Mouse (Mus musculus) gastrocnemius, postnatal 36 days (tissue): ENCODE measurements around the gene Dab1. TPM values are rescaled to one million over a fixed set of nuclear protein-coding genes. Genes with fewer than 3 reads are reported as not detected.

Experiments used
- DNase-seq, 2 experiments: peaks; one replicate each; pipeline ENCODE4 v3.0.0; 2022
- intact Hi-C: fragments of 180-260 bp; cut with DNase I; formaldehyde crosslinking; loops from one replicate; pipeline ENCODE4 v1.15.1; 2025
- long read RNA-seq, 2 experiments: library from polyadenylated mRNA; stranded (forward); transcript quantifications; one replicate each; pipeline ENCODE4 v2.0.0; 2021
- total RNA-seq, 2 experiments: library from RNA; stranded (reverse); gene quantifications; 2 replicates each; pipeline ENCODE4 v1.2.3; 2021

Gene Dab1
- under 1 TPM in 1 of 2 experiments, not detected in 1; 0.05 TPM for total RNA-seq
- long read RNA-seq, experiment 1, result 0 reads
- long read RNA-seq, experiment 2, result 0 reads

DNA sequence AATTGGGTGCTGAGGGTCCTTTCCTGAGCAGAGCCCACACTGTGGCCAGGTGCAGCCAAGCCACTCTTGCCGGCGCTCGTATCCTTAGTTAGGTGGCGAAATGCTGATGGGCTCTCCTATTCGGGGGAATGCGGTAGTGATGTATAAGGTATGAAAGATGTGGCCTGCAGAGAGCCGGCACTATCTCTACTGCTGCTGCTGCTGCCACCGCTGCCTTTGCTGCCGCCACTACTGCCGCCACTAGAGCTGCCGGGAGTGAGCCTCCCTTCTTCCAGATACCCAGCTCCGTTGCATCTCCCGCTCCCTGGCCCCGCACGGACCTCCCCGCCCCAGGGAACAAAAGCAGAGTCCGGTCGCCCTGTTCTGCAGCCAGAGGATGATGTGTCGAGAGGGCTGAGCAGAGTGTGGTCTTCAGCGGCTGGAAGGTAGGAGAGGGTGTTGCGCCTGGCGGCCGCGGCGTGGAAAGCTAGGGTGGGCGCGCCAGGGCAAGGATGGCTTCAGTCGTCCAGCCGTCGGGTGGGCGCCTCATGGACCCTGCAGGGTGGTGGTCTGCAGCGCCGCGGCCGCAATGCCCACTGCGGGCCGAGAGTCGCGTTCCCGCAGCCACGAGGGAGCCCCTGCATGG, at the start of gene Dab1:
Dab1 (plus strand) TSS at position 39 of the 625 bp plus-strand sequence.
- intact Hi-C loops, result no loop called here
- DNase-seq, result no peak

DNA sequence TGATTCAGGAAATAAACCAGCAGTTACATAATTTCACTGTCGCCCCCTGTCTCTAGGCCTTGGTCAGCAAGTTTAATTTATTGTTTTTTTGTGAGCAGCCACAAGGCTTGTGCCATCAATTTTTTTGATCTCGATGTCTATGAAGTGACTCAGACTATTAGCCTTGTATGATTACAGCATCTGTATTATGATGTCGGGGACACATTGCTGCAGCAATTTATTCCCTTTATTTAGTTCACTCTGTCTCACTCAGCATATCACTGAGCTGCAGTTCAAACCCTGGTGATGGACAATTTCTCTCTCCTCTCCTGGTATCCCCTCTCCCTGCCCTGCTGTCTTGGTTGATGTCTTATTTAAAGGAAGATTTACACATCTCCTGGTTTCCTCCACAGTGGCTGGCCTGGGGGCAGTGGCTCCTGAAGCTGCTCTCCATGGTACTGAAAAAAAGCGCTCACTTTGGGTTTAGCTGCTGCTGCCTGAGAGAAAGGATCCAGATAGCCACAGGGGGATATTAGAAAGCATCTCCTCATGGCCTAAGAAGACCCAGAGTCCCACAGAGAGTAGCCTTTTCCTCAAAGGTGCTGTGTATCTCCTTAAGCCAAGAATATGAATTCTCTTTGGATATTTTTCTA, 47.3 kb upstream of the Dab1 start:
- intact Hi-C loops, result no loop called here
- no peak for DNase-seq

DNA sequence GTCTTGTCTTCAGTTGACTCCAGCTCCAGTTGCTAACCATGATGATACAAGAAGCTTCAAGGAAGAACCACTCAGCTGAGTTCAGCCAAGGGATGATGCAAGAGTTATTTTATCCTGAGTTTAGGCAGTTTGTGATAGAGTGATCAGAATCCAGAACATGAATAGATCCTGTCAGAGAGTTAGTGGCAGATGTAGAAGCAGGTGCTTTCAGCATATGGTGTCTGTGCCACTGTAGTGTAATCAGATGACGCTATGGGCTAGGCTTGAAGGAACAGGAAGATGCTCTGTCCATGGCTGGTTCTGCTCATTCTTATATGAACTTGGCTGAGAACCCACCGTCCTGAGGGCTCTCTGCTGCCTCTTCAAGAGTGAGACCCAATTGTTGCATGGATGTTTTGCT, 43.6 kb upstream of the Dab1 start:
- intact Hi-C loops, result no loop called here
- DNase-seq, result no peak

DNA sequence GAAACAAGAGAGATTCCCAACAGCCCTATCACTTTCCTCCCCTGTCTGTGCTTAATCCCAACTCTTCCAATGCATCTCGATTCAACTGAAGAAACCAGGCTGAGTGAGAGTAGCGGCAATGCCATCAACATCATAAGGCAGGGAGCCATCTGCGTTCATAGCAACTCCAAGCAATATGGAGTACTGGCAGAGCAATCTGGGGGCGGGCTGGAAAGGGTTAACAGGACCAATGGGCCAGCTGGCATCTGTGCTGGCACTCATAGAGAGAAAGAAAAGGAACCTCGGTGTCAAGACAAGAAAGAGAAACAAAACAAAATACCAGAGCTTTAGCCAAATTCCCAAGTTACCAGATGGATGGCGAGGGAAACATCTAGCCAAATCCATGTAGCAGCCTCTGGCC, 42.9 kb upstream of the Dab1 start:
- no peak for DNase-seq
- intact Hi-C loops, result no loop called here

DNA sequence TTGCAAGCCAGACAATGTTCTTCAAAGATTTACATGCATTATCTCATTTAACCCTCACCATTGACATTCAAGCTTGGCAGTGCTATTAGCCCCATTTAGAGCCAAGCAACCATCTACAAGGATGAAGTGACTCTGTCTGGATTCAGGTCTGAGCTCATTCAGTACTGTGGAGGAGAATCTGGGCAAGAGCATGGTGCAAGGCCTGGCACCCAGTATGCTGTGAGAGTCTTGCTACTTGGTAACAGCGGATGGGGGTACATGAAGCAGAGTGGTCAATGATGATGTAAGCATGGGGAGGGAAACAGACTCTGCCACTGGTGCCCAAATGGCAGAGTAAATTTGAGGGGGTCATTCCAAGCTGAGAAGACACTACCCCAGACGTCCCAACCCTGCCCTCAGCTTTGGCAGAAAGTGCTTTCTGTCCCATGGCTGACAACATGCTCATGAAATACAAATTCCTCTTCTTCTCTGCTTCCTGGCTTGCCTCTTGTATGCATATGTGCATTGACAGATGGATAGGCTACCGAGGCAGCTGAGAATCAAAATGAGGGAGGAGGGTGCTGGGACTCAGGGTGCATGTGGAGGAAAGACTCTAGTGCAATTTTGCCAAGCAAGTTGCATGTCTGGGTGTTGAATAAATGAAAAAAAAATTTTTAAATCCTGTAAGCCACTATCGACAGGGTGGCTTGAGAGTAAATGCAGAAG, 41.9 kb upstream of the Dab1 start:
- intact Hi-C loops, result no loop called here
- DNase-seq, result no peak

DNA sequence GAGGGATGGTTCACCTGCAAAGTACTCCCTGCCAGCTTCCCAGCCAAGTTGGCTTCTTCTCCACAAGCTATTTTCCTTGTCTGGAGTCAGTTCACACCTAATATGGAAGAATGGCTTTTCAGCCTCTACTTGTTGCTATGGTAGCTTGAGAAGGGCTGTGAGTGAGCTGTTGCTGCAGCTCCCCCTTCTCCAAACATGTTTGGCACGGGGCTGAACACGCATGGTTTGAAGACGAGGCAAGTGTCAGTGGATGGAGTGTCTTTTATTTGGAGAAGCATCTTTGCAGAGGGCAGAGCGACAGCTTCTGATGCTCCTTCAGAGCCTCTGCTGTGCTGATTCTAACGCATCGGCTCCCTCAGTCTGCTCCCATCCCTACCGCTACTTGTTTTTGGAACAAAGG, 41.3 kb upstream of the Dab1 start:
- intact Hi-C loops, result no loop called here
- DNase-seq, result no peak

DNA sequence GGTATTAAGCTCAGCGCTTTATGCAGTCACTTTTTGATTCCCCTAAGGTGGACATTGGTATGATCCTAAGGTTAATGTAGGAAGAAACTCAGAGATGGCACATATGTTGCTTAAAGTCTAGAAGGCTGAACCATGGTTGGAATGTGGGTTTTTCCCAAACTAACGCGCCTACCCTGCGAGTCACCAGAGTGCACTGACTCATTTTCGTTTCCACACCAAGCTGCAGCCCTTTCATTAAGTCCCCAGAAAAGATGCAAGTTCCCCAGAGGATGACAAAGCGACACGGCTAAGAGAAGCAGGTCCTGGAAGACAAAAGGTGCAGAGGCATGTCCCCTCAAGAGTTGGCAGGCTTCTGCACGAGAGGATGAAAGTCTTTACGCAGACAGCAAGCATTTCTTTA, 39.1 kb upstream of the Dab1 start:
- intact Hi-C loops, result no loop called here

DNA sequence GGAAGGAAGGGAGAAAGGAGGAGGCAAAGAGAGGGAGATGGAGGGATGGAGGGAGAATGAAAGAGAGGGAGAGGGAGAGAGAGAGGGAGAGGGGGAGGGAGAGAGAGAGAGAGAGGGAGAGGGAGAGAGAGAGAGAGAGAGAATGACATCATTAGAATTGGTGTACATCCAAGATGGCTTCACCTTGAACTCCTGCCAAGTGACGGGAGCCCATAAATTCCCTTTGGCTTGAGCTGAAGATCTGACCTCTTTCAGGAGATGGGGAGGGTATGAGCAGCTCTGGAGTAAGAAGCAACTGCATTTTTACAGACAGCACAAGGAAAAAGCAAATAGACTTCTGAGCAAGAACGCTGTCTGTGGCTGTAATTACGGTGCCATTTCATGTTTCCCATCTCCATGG, 4.1 kb upstream of the Dab1 start:
- no peak for DNase-seq
- intact Hi-C loops, result no loop called here

More for the DNA sequence above, 39.1 kb upstream of the Dab1 start:
- DNase-seq, result no peak

DNA sequence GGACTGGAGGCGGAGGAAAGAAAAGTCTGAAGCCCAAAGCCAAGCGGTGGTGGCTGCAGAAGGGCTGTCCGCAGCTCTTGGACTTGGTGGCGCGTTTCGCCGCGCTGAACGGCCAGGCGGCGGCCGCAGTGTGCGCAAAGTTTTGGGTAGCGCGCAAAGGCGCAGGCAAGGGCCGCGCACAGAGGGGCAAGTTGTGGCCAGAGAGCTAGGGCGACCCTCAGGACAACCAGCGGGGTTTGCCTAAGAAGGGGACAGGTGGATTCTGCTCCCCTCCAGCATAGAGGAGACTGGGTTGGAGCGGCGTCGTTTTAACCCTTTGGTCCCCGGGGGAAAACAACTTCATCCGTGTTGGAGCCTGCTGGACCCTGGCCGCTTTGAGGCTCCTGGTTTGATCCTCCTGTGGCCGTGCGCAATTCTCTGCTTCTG, 800 bp downstream of the Dab1 start:
- intact Hi-C loops, result no loop called here

DNA sequence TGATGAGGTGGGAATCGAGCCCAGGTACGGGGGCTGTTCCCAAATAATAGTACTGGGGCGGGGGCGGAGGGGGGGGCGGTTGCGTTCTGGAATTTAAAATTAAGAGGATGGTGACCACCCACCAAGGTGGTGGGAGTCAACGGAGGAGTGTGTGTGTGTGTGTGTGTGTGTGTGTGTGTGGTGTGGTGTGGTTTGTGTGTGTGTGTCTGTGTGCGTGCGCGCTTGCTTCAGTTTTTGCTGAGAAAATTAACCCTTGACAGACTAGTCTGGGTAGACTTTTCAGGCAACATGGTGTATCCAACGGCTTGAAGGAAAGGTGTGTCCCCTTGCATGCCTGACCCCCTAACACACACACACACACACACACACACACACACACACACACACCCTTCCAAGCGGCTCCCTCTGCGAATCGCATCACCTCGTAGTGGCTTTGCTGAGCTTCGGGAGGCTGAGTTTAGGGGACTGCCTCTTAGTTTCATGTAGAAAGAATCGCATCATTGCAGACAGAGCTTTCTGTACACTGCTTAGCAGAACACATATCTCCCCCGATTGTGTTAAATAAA, 1.5 kb downstream of the Dab1 start:
- intact Hi-C loops, result no loop called here
- no peak for DNase-seq

More for the DNA sequence above, 800 bp downstream of the Dab1 start:
- DNase-seq, result no peak

DNA sequence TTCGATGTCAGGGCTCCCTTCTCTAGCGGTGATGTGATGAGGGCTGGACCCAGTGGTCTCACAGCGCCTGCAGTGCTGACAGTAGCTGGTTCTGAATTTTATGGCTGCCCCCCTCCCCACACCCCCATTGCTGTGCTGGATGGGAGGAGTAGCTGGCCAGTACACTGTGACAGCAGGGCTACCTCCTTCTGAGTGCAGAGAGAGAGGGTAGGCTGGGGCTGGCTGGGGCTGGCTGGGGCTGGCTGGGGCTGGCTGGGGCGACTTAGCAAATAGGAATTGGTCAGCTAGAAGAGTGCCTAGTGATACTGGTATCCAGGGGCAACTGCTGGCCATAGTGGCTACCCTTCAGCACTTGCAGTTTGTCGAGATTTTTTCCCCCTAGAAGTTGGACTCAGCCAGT, 2.4 kb downstream of the Dab1 start:
- intact Hi-C loops, result no loop called here
- DNase-seq, result no peak

DNA sequence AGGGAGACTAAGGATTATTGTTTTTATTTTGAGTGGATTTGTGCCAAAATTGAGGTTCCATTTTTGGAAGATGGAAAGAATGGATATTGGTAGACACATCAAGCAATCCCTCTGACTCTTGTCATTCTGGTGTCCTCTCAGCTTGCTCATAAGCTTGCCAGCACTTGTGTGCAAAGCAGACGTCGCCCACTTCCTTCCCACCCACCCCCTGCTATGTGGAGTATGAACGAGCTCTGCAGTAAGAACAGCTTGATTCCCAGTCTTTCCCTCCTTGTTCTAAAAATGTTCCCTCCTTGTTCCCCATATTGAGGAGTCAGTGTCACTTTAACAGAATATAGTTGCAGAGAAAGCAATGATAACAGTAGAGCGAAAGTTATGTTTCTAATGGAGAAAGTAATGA, 11.0 kb downstream of the Dab1 start:
- intact Hi-C loops, result no loop called here

DNA sequence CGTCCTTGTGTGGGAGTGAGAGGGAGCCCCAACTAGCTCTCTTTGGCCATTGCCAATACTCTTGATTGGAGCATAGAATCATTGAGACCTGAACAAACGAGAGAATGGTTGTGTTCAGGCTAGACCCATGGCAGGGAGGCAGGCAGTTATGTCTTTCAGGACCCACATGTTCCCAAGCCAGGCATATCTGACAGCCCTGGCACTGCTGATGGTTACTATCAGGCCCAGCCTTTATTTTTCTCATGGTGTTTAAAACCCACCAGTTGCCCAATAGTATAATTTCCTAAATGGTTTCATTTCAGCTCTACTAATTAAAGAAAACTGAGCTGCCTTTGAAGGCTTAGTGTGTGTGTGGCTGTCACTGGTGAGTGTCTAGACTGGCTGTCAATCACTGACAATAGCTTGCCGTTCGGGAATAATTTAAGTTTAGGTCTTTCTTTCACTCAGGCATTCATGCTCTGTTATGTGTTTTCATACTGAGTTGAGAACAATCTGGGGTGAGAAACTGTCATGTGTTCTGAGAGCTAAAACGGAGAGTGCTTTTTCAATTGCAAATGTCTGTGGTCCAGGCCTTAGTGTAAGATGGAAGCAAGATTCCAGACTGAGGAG, 17.1 kb downstream of the Dab1 start:
- DNase-seq, result no peak
- intact Hi-C loops, result no loop called here

More for the DNA sequence above, 11.0 kb downstream of the Dab1 start:
- no peak for DNase-seq

DNA sequence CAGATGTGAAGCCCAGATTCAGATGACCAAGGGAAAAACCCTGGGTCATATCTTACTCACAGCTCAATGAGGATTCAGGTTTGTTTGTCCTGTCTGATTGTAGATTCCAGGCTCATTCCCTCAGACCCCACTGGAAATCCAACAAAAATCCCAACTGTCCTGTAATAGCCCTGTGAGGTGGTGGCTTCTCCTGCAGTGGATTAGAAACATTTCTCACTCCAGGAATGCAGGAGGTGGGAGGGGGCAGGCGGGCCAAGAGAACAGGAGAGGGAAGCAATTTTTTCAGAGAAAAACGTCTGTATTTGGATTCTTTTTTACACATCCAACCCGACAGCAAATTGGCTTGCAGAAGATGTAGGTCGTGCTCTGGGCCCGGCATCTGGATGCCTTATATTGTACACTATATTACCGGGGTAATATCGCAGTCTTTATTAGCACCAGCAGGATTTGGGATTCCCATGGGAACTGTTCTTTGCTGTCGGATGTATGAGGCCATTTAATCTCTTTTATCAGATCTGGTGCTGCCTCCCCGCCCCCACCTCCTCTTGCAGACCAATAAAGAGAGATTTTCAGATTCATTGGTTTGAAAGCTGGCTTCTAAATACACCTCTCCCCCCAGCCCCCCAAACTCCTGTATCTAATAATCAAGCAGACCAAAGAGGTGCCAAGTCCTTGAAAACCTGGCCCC, 29.2 kb downstream of the Dab1 start:
- intact Hi-C loops, result no loop called here
- no peak for DNase-seq

DNA sequence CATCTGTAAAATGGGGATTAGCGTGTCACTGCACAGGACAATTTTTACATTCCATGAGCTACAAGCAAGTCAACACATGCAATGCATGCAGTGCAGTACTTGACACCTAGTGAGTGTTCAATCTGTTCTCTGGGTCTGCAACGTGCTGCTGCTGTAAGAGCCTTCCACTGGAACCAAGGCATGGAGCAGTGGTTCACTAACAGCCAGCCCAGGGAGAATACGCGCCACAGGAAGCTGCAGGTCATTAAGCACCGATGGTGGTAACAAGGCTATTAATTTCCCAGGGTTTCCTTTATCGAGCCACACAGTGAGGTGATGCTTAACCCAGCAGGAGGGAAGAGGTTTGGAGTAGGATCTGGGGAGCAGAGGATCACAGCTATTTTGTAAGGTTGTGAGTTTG, 36.6 kb downstream of the Dab1 start:
- intact Hi-C loops, result no loop called here

DNA sequence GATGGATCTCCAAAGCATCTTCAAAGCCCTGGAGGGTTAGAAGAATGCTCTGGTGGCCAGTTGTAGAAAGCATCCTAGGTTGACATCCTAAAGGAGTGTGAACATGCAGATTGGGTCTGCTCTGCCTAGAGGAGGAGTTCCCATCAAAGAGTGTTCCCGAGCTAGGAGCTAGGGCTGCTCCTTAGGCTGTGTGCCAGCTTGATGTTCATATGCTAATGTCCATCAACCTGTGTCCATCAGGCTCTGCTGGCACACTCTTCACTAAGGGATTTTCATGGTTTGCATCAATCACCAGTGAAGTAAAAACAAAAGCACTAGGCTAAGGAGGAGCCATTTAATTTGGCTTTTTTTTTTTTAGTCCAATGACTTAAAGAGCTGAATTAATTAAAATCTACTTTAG, 42.2 kb downstream of the Dab1 start:
- no peak for DNase-seq
- intact Hi-C loops, result no loop called here

More for the DNA sequence above, 36.6 kb downstream of the Dab1 start:
- no peak for DNase-seq

DNA sequence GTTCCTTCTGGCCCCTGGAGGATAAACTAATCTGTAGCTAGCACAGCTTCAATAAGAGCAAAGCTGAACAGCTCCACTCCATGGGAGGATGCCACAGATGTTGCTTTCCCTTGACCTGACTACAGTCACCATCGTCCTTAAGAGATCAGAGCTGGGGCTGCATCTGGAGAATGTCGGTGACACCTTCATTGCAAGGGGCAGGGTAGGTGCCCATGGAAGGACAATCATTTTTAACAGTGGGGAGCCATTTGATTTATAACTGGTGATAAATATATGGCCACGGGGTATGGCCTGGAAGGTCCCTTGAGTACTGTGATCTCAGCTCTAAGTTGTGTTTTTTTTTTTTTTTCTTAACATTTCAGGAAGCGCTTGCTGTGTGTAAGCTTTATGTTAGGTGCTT, 48.3 kb downstream of the Dab1 start:
- no peak for DNase-seq
- intact Hi-C loops, result no loop called here

DNA sequence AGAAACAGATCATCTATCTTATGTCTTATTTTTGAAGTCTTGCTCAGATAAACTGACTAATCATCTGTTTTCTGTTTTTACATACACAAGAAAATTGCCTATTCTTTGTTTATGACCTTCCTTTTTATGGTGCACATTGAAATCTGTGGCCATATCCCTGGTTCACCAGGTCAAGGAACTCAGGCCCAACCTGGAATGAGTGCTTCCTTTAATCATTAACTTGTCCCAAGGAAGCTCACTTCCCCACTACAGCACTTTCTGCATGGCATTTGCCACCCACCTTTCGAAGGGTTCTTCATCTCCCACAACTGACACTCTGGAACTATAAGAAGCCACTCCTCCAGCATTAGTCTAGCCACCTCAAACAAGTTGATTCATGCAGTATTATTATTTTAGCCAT, 58.0 kb downstream of the Dab1 start:
- no peak for DNase-seq
- intact Hi-C loops, result no loop called here

DNA sequence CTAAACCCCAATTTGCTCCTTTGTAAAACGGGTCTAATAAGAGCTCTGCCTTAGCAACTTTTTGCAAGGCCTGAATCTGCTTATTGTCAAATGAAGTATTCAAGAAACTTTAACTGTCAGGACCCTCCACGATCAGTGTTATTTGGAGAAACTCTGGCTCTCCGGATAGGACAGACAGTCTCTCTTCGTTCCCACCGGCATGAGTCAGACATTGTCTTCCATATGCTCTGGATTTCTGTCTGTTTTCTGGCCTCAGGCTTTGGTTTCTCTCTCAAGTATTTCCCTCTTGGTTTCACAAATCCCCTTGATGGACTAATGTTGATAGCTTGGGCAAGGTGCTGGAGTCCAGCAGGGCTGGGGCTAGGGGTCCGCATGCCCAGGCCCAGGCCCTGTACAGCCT, 59.3 kb downstream of the Dab1 start:
- no peak for DNase-seq
- intact Hi-C loops, result no loop called here

DNA sequence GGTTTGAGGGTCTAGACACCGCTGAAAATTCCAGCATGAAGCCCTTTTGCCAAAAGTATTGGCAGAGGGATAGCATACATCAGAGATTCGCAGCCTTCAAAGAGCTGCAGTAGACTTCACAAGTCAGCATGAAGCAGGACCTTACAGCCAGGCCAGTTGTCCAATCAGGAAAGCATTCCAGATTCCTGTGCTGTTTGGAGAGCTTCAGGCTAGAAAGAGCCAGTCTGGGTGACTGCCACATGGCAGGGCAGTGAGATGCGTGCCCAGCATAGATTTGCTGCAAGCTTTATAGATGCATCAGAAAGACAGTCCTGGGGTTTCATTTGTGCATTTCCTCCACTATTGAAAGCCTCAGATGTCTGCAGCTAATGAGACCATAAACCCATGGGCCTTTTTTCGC, 66.0 kb downstream of the Dab1 start:
- intact Hi-C loops, result no loop called here
- no peak for DNase-seq

DNA sequence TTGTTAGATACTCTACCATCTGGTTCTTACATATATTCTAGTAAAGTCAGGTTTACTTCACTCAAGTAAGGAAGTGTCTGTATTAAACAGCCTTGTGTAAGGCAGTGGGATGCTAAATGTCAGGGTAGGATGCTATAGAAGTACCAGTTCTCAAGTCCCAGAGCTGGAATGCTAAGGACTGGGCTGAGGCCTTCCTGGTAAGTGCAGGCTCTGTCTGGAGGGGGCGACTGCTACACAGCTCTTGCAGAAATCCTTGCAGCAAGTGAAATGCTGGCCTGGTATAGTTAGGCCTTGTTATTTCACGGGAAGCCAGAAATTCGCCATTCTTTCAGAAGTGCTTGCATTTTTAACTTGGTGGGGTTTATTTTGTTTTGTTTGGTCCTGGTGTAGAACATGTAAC, 72.6 kb downstream of the Dab1 start:
- intact Hi-C loops, result no loop called here
- no peak for DNase-seq
